Mouse (Mus musculus) cortical plate, adult 2 months (tissue): ENCODE measurements around the gene Dph1.

Source experiments
- CTCF ChIP-seq: fragments of 200-500 bp; IDR thresholded peaks from 2 replicates; pipeline ENCODE4 v1.5.1; 2011; ENCODE audit warnings: mild to moderate bottlenecking, control low read depth, low read length; ENCODE audit not compliant: insufficient read depth; ENCODE audit errors: extremely low read depth
- POLR2A ChIP-seq: fragments of 200-500 bp; IDR thresholded peaks from 2 replicates; pipeline ENCODE4 v1.6.1; 2011; ENCODE audit warnings: mild to moderate bottlenecking, low read length, control low read depth; ENCODE audit not compliant: insufficient read depth; ENCODE audit errors: extremely low read depth

- TF ChIP-seq CTCF: no peak
- no peak for TF ChIP-seq POLR2A
These were observed 24.7 kb downstream of the Dph1 start for GRCm38 (mm10) chr11:75166193-75166842.
